Mouse (Mus musculus) kidney, postnatal 25 days (tissue): Measurements from ENCODE around the gene Mgmt.

Experiments
- DNase-seq, 2 experiments: peaks; one replicate each; pipeline ENCODE4 v3.0.0; 2021; ENCODE audit warnings: mixed read lengths in 2 of 2

Gene Mgmt

DNA sequence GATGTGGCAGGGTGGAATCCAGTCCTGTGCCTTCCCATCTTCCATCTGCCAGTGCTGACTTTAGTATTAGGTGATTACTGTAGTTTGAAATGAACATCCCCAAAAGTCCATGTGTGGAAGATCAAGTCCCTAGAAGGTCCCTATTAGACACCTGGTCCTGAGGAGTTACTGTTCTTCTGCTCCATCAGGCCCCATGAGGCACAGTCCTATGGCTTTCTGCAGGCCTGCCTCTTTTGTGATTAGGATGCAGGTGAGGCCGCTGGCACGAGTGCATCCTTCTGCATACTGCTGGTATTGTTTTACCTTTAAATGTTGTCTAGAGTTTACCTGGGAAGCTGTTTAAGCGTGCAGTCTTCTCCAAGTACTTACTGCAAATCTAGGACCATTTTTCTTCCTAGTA, 21.6 kb downstream of the Mgmt start:
- no peak for DNase-seq

DNA sequence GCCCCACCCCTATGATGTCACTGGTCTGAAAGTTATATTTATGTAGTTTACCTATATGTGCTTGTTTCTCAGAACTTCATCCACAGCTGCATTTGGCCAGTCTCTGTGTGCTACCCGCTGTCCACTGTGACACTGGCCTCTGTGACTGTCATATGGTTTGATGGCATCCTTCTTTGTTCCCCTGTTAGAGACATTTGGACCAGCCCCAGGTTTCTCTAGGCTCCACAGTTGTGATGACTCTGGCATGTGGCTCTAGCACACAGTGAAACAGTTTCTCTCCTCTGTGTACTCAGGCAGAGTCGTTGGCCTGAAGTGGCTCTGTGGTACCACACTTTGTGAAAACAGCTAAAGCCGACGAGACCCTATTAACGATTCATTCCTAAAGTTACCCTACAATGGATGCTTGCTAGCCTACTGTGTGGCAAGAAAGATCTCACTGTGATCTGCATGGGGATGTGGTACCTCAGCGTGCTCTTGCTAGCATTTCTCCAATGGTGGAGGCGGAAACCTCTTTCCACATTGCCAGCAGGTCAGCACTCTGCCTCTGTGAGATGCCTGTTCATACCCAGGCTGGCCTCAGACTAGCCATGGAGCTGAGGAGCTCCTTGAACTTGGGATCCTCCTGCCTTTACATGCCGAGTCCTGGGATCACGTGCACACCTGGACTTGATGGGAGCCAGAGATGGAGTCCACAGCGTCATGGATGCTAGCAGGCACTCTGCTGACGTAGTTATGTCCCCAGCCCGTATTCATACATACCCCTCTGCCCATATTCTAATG, 26.8 kb downstream of the Mgmt start:
- DNase-seq = no peak

DNA sequence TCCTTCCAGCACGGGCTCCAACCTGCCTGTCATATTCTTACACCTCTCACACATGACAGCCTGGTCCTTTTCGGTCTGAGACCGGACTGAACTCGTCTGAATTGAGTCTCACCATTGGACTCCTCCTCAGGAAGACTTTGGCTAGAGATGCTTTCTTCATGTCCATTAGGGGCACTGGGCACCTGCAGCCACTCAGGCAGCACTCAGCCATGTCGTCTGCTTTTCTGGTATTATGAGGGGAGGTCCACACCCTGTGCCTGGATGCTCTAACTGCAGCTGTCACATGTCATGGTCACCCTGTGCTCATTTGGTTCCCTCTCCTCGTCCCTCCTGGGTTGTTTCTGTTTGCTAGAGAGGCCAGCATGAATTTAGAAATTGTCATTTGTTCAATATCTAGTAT, 27.8 kb downstream of the Mgmt start:
- DNase-seq = no peak

- DNase-seq = no peak
Observed at GRCm38 (mm10) chr7:136924610-136925260, 30.3 kb downstream of the Mgmt start.

DNA sequence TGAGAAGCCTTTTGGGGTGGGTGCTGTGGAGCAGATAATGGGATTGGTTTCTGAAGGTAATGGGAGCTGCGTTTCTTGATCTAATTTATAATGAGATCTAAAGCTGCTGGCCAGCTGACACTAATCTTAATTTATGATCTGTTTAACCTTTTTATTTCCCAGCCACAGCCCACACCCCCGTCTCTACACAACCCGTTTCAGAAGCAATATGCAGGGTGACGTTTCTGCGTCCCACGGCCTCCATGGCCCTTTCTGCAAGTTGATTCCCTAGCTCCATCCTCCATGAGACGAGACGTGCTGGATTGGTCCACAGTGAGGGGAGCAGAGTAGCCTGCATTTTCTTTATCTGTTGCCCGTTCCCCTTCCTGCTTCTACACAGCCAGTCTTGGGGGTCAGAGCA, 31.8 kb downstream of the Mgmt start:
- no peak for DNase-seq

DNA sequence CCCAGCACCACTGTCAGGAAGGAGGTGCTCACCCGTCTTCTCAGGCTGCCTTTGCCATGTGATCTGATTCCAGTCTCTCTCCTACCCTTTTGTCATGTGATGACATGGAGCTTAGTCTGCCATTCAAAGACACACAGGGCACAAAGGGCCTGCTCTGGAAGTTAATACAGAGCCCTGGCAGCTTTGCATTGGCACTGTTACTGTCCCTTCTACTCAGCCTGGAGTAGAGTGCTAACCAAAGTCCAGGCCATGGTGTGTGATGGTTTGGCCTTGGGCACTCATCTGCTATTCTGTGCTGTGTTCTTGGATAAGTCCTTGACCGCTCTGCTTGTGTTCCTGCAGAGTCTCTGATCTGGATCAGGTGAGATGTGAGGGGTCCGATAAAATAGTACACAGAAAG, 36.0 kb downstream of the Mgmt start:
- no peak for DNase-seq

GRCm38 (mm10) chr7:136933367-136933766, 39.0 kb downstream of the Mgmt start:
- peak; percentile 51 to 54 for DNase-seq

GRCm38 (mm10) chr7:136934336-136934735, 39.9 kb downstream of the Mgmt start:
- DNase-seq = no peak

GRCm38 (mm10) chr7:136934784-136935183, 40.4 kb downstream of the Mgmt start:
- DNase-seq = peak; percentile 68 to 87

DNA sequence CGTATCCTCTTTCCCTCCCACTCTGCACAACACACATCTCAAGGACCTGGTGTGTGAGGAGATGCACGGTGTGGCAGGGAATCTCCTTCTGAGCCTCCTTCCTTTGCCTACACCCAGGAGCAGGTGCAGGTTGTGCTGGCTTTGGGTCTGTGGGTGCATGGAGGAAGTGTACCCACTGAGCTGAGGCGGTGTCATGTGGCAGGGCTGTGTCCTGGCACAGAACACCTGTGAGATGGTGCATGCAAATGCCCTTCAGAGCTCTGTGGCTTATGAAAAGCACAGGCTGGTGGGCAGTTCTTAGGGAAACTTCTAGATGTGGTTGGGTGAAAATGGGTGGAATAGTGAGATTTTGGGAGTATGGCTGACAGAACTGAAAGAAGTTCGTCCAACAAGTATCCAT, 44.0 kb downstream of the Mgmt start:
- DNase-seq = no peak

DNA sequence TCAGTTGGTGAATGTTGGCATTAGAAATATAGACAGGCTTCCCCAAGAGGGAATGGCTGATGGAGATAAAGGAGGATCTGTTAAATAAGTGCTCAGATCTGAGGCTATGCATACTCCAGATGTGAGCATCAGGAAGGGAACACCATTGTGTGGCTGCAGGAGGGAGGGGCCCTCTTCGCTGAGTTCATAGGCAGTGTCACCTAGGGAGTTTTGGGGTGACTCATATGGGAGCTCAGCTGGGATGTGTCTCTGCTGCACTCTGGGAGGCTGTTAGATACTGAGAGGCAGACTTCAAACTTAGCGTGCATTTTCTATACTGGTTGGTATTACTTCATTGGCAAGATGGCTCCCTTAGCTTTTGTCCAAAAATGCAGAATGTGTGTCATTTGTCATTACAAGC, 48.0 kb downstream of the Mgmt start:
- DNase-seq = no peak

DNA sequence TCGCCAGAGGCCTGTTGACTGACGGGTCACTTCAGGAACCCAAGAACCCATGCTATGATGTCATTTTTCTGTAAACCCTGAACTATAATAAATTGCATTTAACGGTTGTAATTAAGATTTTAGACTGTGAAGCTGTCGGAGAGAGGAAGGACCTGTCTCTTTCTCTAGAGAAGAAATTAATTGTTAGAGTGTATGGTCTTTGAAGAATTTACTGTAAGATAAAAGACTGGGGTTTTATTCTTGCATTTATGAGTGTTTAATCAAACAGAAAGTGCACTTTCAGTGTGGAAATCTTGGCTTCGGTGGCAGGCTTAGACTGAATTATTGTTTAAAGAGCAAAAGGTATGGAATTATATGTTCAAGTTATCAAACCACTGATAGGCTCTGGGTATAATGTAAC, 49.5 kb downstream of the Mgmt start:
- DNase-seq = no peak

GRCm38 (mm10) chr7:136945697-136946096, 51.3 kb downstream of the Mgmt start:
- no peak for DNase-seq

DNA sequence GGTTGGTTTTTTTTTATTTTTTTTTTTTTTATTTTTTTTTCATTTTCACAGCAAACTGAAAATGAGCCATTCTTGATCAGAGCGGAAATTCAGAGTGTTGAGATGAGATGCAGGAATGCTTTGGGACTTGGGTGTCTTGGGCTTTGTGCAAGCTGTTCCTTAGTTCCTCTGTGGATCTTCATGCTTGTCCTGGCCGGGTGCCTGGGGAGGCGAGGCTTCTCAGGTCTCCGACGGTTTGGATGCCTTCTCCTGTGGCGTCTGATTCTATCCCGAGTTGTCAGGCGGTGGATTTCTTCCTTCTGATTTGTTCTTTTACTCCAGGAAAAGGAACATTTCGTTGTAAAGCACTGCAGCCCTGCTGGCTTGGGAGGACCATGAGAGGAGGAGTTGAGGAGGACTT, 51.7 kb downstream of the Mgmt start:
- DNase-seq = no peak

DNA sequence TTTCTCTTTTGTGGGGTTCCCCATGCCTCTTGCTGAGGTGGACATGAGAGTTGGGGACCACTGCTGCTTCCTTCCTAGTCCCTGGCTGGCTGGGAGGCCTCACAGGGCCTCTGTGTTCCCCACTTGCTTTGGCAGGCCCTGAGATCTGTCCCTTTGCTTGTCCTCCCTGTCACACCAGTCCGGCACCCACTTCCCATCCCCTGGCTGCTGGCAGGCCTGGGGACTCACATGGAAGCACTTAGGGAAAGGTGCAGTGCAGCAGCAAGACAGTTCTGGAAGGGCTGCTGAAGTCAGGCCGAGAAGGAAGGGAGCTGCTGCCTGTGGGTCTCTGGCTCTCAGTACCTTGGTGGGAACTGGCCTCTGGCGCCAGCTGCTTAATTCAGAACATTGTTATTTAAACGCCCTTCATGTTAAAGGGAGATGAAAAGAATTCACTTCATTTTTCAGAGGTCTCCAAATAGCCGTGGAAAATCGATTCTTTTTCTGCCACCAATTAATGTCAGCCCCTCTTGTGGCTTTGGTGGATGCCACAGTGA, 53.9 kb downstream of the Mgmt start:
- no peak for DNase-seq

GRCm38 (mm10) chr7:136952608-136953007, 58.2 kb downstream of the Mgmt start:
- no peak for DNase-seq

- DNase-seq = no peak
Observed at GRCm38 (mm10) chr7:136953251-136953650, 58.8 kb downstream of the Mgmt start.

GRCm38 (mm10) chr7:136972361-136972760, 77.9 kb downstream of the Mgmt start:
- no peak for DNase-seq

GRCm38 (mm10) chr7:136975001-136975400, 80.6 kb downstream of the Mgmt start:
- no peak for DNase-seq

- DNase-seq = no peak
Observed at GRCm38 (mm10) chr7:136997456-136997855, 103.0 kb downstream of the Mgmt start.

DNA sequence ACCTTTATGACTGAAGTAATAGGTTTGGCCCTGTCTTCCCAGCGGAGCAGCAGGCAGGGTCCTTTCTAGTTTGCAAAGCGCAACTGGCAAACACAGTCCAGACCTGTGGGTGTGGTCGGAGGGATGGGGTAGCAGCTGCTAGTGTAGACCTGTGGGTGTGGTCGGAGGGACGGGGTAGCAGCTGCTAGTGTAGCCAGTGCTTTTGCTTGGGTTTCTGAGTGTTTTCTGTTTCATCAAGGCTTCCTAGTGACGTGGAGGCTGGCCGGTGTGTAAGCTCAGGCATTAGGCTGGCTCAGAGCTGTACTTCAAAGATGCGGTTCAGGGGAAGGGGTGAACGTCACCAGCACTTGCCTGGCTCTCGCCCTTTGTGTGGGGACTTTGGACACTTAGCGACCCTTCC, 106.3 kb downstream of the Mgmt start:
- DNase-seq = no peak

GRCm38 (mm10) chr7:137001215-137001614, 106.8 kb downstream of the Mgmt start:
- no peak for DNase-seq

DNA sequence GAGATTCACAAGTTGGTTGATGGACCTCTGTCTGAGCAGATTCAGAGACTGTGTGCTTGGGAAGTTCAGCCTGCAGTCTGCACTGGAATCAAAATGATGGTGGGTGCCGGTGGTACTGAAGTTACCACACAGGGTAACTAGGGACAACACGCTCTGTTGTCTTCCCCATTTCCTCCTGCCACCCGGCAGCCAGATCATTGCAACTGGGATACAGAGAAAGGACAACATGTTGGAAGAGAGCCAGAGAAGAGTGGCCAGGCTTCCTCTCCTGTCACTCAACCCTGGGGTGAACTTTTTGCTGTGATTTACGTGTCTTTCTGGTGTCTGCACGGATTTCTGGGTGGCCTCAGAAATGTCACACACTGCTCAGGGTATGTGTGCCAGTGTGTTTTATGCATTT, 107.4 kb downstream of the Mgmt start:
- peak in 1 of 2 experiments; percentile 14 for DNase-seq

DNA sequence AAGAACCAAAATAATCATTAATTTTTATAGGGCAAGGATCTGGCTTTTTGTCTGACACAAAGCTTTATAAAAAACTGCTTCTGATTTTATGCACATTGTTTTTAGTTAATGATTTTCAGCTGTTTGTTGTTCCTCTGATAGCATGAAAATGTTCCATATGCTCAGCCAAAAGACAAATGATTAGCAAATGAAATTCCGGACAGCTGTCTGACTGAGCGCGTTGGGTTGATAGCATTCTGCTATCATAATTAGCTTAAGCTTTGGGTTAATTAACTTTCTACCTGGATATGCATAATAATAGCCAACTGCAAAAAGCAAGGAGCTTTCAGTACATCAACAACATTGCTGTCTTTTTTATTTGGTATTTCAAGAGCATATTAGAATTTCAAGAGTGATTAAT, 108.0 kb downstream of the Mgmt start:
- DNase-seq = no peak
